Mouse (Mus musculus) neural tube, embryonic 14.5 days (tissue): ENCODE measurements around the gene Rab9b. TPM values are rescaled to one million over a fixed set of nuclear protein-coding genes. Genes with fewer than 3 reads are reported as not detected.
A peak's percentile ranks its signal among the peaks of the same experiment; 100 is the strongest.

Source experiments
- ATAC-seq: fragments of 200-750 bp; cut with Nextera tagmentation; 2 replicates; pipeline ENCODE4 v1.8.0; 2017; ENCODE audit warnings: low read depth, mild to moderate bottlenecking, moderate TSS enrichment, moderate library complexity
- H3K27ac ChIP-seq: fragments of 300-500 bp; sonication (generic); 2 replicates; pipeline ENCODE4 v1.5.1; 2014; ENCODE audit warnings: low read depth, mild to moderate bottlenecking, control low read depth, low read length, moderate library complexity, mixed read lengths
- H3K27me3 ChIP-seq: fragments of 300-500 bp; sonication (generic); 2 replicates; pipeline ENCODE4 v1.6.1; 2014; ENCODE audit warnings: low read length; ENCODE audit not compliant: control insufficient read depth, insufficient read depth
- H3K36me3 ChIP-seq: fragments of 300-500 bp; sonication (generic); 2 replicates; pipeline ENCODE4 v1.6.1; 2014; ENCODE audit warnings: low read length, mixed read lengths; ENCODE audit not compliant: control insufficient read depth, insufficient read depth
- H3K4me1 ChIP-seq: fragments of 300-500 bp; sonication (generic); 2 replicates; pipeline ENCODE4 v1.6.1; 2014; ENCODE audit warnings: low read length; ENCODE audit not compliant: control insufficient read depth, insufficient read depth
- H3K4me2 ChIP-seq: fragments of 300-500 bp; sonication (generic); 2 replicates; pipeline ENCODE4 v1.6.1; 2014; ENCODE audit warnings: mild to moderate bottlenecking, low read depth, low read length, control low read depth
- H3K4me3 ChIP-seq: fragments of 300-500 bp; sonication (generic); 2 replicates; pipeline ENCODE4 v1.5.1; 2014; ENCODE audit warnings: low read depth, low read length, control low read depth, mixed read lengths
- H3K9ac ChIP-seq: fragments of 300-500 bp; sonication (generic); replicated peaks from 2 replicates; pipeline ENCODE4 v1.6.1; 2014; ENCODE audit warnings: low read depth, mild to moderate bottlenecking, control low read depth, low read length, mixed read lengths
- H3K9me3 ChIP-seq: fragments of 300-500 bp; sonication (generic); 2 replicates; pipeline ENCODE4 v1.6.1; 2016; ENCODE audit warnings: low read length; ENCODE audit not compliant: control insufficient read depth
- WGBS: fragments of 180-500 bp; shearing (Covaris S2); extraction: QIAGEN DNeasy Blood & Tissue Kit; methylation state at CpG from one replicate; pipeline ENCODE4 v1.1.7; 2014; 5-methylcytosine and 5-hydroxymethylcytosine counted together
- polyA plus RNA-seq: library from polyadenylated mRNA; unstranded; fragments of >200 nt; fragmentation: Nextera tagmentation; extraction: Ambion mirVana; gene quantifications from 2 replicates; pipeline ENCODE4 v1.2.1, GENCODE M21; 2014

Rab9b gene
- 29.1 and 29.8 TPM in 2 replicates for polyA plus RNA-seq

- H3K4me3 ChIP-seq: peak within 1 kb of the TSS; percentile 55
- no peaks in the 10 kb centered on the region for H3K9me3 ChIP-seq
- peak within 1 kb of the TSS; percentile 45 for H3K4me2 ChIP-seq
- whole genome bisulfite sequencing: 16% methylated on average over 30 of the region's 36 CpGs
- H3K36me3 ChIP-seq: no peaks in the 10 kb centered on the region
- no peaks in the 10 kb centered on the region for H3K27me3 ChIP-seq
- peak within 1 kb of the TSS; percentile 58 for H3K27ac ChIP-seq
- ATAC-seq: peak; percentile 94
- H3K9ac ChIP-seq: peak within 1 kb of the TSS; percentile 60
- no peaks in the 10 kb centered on the region for H3K4me1 ChIP-seq
Measured at GRCm38 (mm10) chrX:136868061-136869040, at the start of gene Rab9b. Gene Rab9b (minus strand): TSS chrX:136868755.

- 57% methylated on average over 4 of the region's 4 CpGs for WGBS
- ATAC-seq: no peak
- H3K27ac ChIP-seq: no peak overlapping the region
- no peaks in the 10 kb centered on the region for H3K27me3 ChIP-seq
- H3K9ac ChIP-seq: no peak overlapping the region
- no peaks in the 10 kb centered on the region for H3K4me1 ChIP-seq
- no peaks in the 10 kb centered on the region for H3K36me3 ChIP-seq
- H3K4me2 ChIP-seq: no peak overlapping the region
- no peaks in the 10 kb centered on the region for H3K9me3 ChIP-seq
- no peak overlapping the region for H3K4me3 ChIP-seq
Measured at GRCm38 (mm10) chrX:136904369-136904768, 35.8 kb upstream of the Rab9b start.

- Histone ChIP-seq H3K4me3 (no peak overlapping the region), H3K9me3 (no peaks in the 10 kb centered on the region), H3K4me1 (no peaks in the 10 kb centered on the region), H3K9ac (no peak overlapping the region), H3K36me3 (no peaks in the 10 kb centered on the region), H3K27me3 (no peaks in the 10 kb centered on the region), H3K27ac (no peak overlapping the region), H3K4me2 (no peak overlapping the region)
- WGBS: 65% methylated on average over 2 of the region's 2 CpGs
- no peak for ATAC-seq
Measured at GRCm38 (mm10) chrX:136895757-136896156, 27.2 kb upstream of the Rab9b start.

- WGBS: 30% methylated on average over 3 of the region's 3 CpGs
- no peaks in the 10 kb centered on the region for H3K27me3 ChIP-seq
- no peaks in the 10 kb centered on the region for H3K4me1 ChIP-seq
- no peaks in the 10 kb centered on the region for H3K36me3 ChIP-seq
- H3K9ac ChIP-seq: no peak overlapping the region
- H3K4me3 ChIP-seq: no peak overlapping the region
- no peak for ATAC-seq
- H3K27ac ChIP-seq: no peak overlapping the region
- H3K9me3 ChIP-seq: no peaks in the 10 kb centered on the region
- H3K4me2 ChIP-seq: no peak overlapping the region
Measured at GRCm38 (mm10) chrX:136850300-136850699, 18.3 kb downstream of the Rab9b start.

GRCm38 (mm10) chrX:136828610-136829009 is 39.9 kb downstream of the Rab9b start:
- Histone ChIP-seq H3K4me2 (no peak overlapping the region), H3K36me3 (no peaks in the 10 kb centered on the region), H3K9ac (no peak overlapping the region), H3K9me3 (no peaks in the 10 kb centered on the region), H3K4me3 (no peak overlapping the region), H3K4me1 (no peaks in the 10 kb centered on the region), H3K27me3 (no peaks in the 10 kb centered on the region), H3K27ac (no peak overlapping the region)
- ATAC-seq: no peak

- no peaks in the 10 kb centered on the region for H3K9me3 ChIP-seq
- H3K36me3 ChIP-seq: no peaks in the 10 kb centered on the region
- no peak overlapping the region for H3K9ac ChIP-seq
- no peak overlapping the region for H3K4me3 ChIP-seq
- ATAC-seq: no peak
- WGBS: 54% methylated on average over 4 of the region's 4 CpGs
- no peaks in the 10 kb centered on the region for H3K27me3 ChIP-seq
- H3K4me2 ChIP-seq: no peak overlapping the region
- H3K27ac ChIP-seq: no peak overlapping the region
- H3K4me1 ChIP-seq: no peaks in the 10 kb centered on the region
Measured at GRCm38 (mm10) chrX:136825016-136825415, 43.5 kb downstream of the Rab9b start.

GRCm38 (mm10) chrX:136822371-136822770 is 46.2 kb downstream of the Rab9b start, which contains the start of gene Plp1:
Gene Plp1 (plus strand): TSS chrX:136822671.
- no peaks in the 10 kb centered on the region for H3K36me3 ChIP-seq
- no peak within 1 kb of the TSS for H3K4me2 ChIP-seq
- ATAC-seq: no peak
- H3K9me3 ChIP-seq: no peaks in the 10 kb centered on the region
- no peaks in the 10 kb centered on the region for H3K4me1 ChIP-seq
- H3K27me3 ChIP-seq: no peaks in the 10 kb centered on the region
- no peak within 1 kb of the TSS for H3K27ac ChIP-seq
- H3K9ac ChIP-seq: no peak within 1 kb of the TSS
- 13% methylated on average over 1 of the region's 1 CpGs for WGBS
- no peak within 1 kb of the TSS for H3K4me3 ChIP-seq

- Histone ChIP-seq H3K27me3 (no peaks in the 10 kb centered on the region), H3K36me3 (no peaks in the 10 kb centered on the region), H3K4me3 (no peak overlapping the region), H3K27ac (no peak overlapping the region), H3K9ac (no peak overlapping the region), H3K4me1 (no peaks in the 10 kb centered on the region), H3K9me3 (no peaks in the 10 kb centered on the region), H3K4me2 (no peak overlapping the region)
- WGBS: 6% methylated on average over 1 of the region's 1 CpGs
- peak; percentile 91 for ATAC-seq
Measured at GRCm38 (mm10) chrX:136820250-136820649, 48.3 kb downstream of the Rab9b start.

GRCm38 (mm10) chrX:136819752-136820151 is 48.8 kb downstream of the Rab9b start:
- no peak overlapping the region for H3K4me3 ChIP-seq
- H3K27me3 ChIP-seq: no peaks in the 10 kb centered on the region
- no peak overlapping the region for H3K9ac ChIP-seq
- H3K4me2 ChIP-seq: no peak overlapping the region
- WGBS: 91% methylated on average over 6 of the region's 6 CpGs
- no peaks in the 10 kb centered on the region for H3K36me3 ChIP-seq
- H3K27ac ChIP-seq: no peak overlapping the region
- H3K4me1 ChIP-seq: no peaks in the 10 kb centered on the region
- ATAC-seq: no peak
- H3K9me3 ChIP-seq: no peaks in the 10 kb centered on the region
